20 mouse cellular contexts compared by ENCODE assay signal in the genomic region with DNA sequence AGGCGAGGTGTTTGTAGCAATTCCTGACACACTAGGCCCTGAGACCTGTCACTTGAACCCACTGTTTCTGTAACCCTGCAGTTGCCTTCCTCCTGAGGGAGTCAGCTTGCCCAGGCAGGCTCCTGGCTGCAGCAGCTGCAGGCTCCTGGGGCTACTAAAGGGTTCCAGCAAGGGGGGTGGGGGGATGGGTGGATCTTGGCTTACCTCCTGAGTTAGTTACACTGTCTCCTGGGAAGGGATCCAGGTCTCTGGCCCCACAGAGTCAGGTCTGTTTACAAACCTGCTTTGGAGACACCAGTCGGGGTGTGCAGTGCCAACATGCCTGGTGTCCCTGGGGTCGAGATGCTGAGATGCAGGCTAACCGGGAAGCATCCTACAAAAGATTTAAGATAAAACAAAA. TPM values are rescaled to one million over a fixed set of nuclear protein-coding genes. Genes with fewer than 3 reads are reported as not detected.
A peak's percentile ranks its signal among the peaks of the same experiment; 100 is the strongest.
DNase-seq lines count a peak whose midpoint lies in the region; TF ChIP-seq lines count a peak whose summit lies in the region.
"Had no signal": no experiment of that assay in that cellular context is flagged by ENCODE, and none has a peak within 500 bp of the region (broad histone marks: within the 10 kb centered on the region; RNA-seq: fewer than 3 reads in every experiment).

No protein-coding gene starts in this region.

- peak; percentile 63 to 76 for DNase-seq in cerebellum, postnatal 10 days
- no peak for DNase-seq in cerebellum, postnatal 4 days (ENCODE audit: low spot score in 2 of 2)
- DNase-seq in gastrocnemius, adult 2 months = peak; percentile 78
- no peak for DNase-seq in gastrocnemius, postnatal 4 days (ENCODE audit: low spot score in 2 of 2)
- peak; percentile 19 for DNase-seq in Muller cell, postnatal 12 days (ENCODE audit: inconsistent ontology term)
- peak; percentile 8 for DNase-seq in forelimb bud, embryonic 11.5 days (ENCODE audit: low read depth, low spot score)
- DNase-seq in spleen, postnatal 36 days (ENCODE audit: low spot score in 2 of 2) = no peak
- no peak for DNase-seq in yolk sac, embryonic 10.5 days (ENCODE audit: low spot score)
- DNase-seq: cerebellum, adult 9-11 months; kidney, adult 18-20 months; layer of hippocampus, postnatal 36 days had no signal

- intact Hi-C loops in gastrocnemius, adult 2 months (cut with DNase I) = no loop called here

- H3K4me3 ChIP-seq in gastrocnemius, adult 2 months = peak overlapping the region; percentile 39
- H3K4me3 ChIP-seq: heart, adult 2 months; limb, embryonic 15.5 days; liver, embryonic 15.5 days; midbrain, embryonic 12.5 days; neural tube, embryonic 13.5 days; stomach, embryonic 15.5 days had no signal

- no peak for TF ChIP-seq CTCF in gastrocnemius, adult 2 months (IDR thresholded peaks at IDR 0.05)

- peak overlapping the region; percentile 70 for H3K27ac ChIP-seq in gastrocnemius, adult 2 months
- H3K27ac ChIP-seq: heart, adult 2 months; kidney, postnatal 0 days; limb, embryonic 15.5 days; liver, embryonic 15.5 days; midbrain, embryonic 12.5 days; neural tube, embryonic 13.5 days; stomach, embryonic 15.5 days had no signal

RNA-seq across cellular contexts. Expression of gene Umodl1, which starts 15.5 kb away (rescaled TPM):
- total RNA-seq in gastrocnemius, adult 2 months (2021) = not detected
- under 1 TPM; 0.22 to 0.23 TPM for total RNA-seq in gastrocnemius, postnatal 4 days (2021)
- total RNA-seq: heart, adult 2 months; hematopoietic stem cell, adult 5-6 weeks; MEL had no signal

Comparison
In these comparisons a context has a peak if more than half of its experiments do, and no peak if none do; other contexts are left out.
1. DNase-seq: peak in cerebellum, postnatal 10 days (2 of 2), gastrocnemius, adult 2 months (single experiment), Muller cell, postnatal 12 days (single experiment) and forelimb bud, embryonic 11.5 days (single experiment); none in cerebellum, postnatal 4 days (0 of 2), gastrocnemius, postnatal 4 days (0 of 2), spleen, postnatal 36 days (0 of 2) and yolk sac, embryonic 10.5 days (single experiment).